Mouse (Mus musculus) kidney, adult 2 months (tissue): ENCODE data around the gene Med29.

Experiments
- CTCF ChIP-seq: fragments of 200-500 bp; conservative IDR thresholded peaks from 2 replicates; pipeline ENCODE4 v1.5.1; 2011; ENCODE audit warnings: low read depth, mild to moderate bottlenecking, control low read depth, low read length, moderate library complexity, mixed read lengths; ENCODE audit not compliant: insufficient read depth, insufficient read length
- POLR2A ChIP-seq: fragments of 200-500 bp; IDR thresholded peaks from one replicate; pipeline ENCODE4 v1.6.1; 2011; ENCODE audit warnings: low read depth, low read length, control low read depth

DNA sequence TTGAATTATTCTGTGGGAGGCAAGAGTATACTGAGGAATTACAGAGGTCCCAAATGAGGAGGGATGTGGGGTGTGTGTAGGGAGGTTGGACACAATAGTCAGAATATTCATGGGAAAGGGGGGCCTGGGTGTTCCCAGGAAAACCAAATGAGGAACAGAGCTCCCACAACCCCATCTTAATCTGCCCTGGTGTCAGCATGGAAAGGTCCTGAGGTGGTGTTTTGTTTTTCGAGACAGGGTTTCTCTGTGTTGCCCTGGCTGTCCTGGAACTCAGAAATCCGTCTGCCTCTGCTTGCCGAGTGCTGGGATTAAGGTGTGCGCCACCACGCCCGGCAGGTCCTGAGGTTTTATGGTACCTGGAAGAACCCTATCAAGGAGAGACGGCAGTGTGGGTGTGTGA, 34.1 kb downstream of the Med29 start:
- TF ChIP-seq POLR2A, result no peak
- no peak for TF ChIP-seq CTCF
